Mouse (Mus musculus): ENCODE measurements around the gene Cd53. TPM values are rescaled to one million over a fixed set of nuclear protein-coding genes. Genes with fewer than 3 reads are reported as not detected.

The Cd53 gene
- total and polyA plus RNA-seq, 2 experiments from 2014 or later = 6.5 to 7.8 TPM

DNA sequence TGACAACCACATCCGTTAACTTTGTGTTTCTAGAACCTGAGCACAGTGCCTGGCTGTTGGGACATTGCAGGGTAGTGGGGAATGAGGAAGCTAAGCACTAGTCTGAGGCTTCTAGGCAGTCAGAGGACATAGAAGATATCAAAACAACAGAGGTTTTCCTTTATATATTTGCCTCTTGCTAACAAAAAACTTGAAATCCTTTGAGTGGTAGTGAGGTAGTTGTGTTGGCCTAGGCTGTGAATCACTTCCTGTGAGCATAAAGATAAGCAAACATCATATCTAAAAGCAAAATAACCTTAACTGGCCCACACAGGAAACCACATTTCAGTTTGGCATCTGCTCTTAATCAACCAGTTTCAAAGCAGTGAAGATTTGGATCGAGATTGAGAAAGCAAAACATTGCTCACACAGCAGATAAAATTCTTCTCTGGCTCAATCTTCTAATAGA lies 1.5 kb downstream of the Cd53 start:
- H3K9ac ChIP-seq (replicated peaks; ENCODE audit: low read length, poor library complexity, severe bottlenecking) = no peak overlapping the region

DNA sequence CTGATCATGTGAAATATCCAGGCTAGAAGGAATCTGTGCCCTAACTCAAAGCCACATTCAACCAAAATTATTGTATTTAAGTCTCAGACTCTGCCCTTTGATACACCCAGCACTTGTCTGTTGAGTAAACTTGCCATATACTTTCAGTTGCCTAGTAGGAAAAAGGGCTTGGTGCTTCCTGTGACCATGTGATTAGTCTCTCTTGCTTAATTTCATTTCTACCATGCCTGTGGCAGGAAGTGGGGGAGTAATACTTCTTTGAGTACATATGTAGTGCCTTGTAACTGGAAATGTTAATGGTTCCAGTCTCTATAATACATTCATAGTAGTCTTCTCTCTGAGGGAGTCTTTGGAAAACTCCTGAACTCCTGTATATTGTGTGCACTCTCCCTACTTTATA lies 2.0 kb downstream of the Cd53 start:
- Histone ChIP-seq H3K27me3 (ENCODE audit: insufficient read depth, low read length) (no peaks in the 10 kb centered on the region), H3K36me3 (ENCODE audit: insufficient read depth, low read length) (no peaks in the 10 kb centered on the region), H3K4me2 (ENCODE audit: low read depth, low read length, poor library complexity, severe bottlenecking) (no peak overlapping the region), H3K9me3 (ENCODE audit: low read length) (no peaks in the 10 kb centered on the region), H3K4me1 (ENCODE audit: insufficient read depth, low read length) (no peaks in the 10 kb centered on the region), H3K4me3 (ENCODE audit: low read depth, low read length) (no peak overlapping the region), H3K27ac (ENCODE audit: low read depth, low read length) (no peak overlapping the region), H3K9ac (replicated peaks; ENCODE audit: low read length, poor library complexity, severe bottlenecking) (no peak overlapping the region)
- no peak for ATAC-seq (ENCODE audit: low FRiP score)
- no peak for TF ChIP-seq CTCF (IDR thresholded peaks at IDR 0.05)
- no peak for DNase-seq (ENCODE audit: low spot score)

More for the DNA sequence above, 1.5 kb downstream of the Cd53 start:
- TF ChIP-seq CTCF (IDR thresholded peaks at IDR 0.05) = no peak
- H3K27me3 ChIP-seq (ENCODE audit: insufficient read depth, low read length) = no peaks in the 10 kb centered on the region
- no peaks in the 10 kb centered on the region for H3K36me3 ChIP-seq (ENCODE audit: insufficient read depth, low read length)
- H3K4me2 ChIP-seq (ENCODE audit: low read depth, low read length, poor library complexity, severe bottlenecking) = no peak overlapping the region
- WGBS = 62% methylated on average over 2 of the region's 2 CpGs
- DNase-seq (ENCODE audit: low spot score) (no peak), ATAC-seq (ENCODE audit: low FRiP score) (no peak)
- no peaks in the 10 kb centered on the region for H3K9me3 ChIP-seq (ENCODE audit: low read length)
- H3K27ac ChIP-seq (ENCODE audit: low read depth, low read length) = no peak overlapping the region
- H3K4me1 ChIP-seq (ENCODE audit: insufficient read depth, low read length) = no peaks in the 10 kb centered on the region
- H3K4me3 ChIP-seq (ENCODE audit: low read depth, low read length) = no peak overlapping the region

DNA sequence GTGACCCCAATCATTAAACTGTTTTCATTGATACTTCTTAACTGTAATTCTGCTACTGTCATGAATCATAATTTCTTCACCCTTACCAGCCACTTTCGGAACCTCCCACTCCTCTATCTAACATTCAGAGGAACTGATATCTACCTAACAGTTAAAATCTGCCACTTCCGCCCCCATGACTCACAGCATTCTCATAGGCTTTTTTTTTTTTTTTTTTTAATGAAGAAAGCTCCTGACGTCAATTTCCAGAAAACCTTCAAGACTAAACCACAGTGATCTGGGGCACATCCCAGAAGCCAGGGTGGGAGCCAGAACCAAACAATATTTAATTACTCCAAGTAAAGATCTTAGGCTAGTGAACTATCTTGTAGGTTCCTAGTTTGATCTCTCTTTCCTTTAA lies 4.8 kb downstream of the Cd53 start:
- H3K36me3 ChIP-seq (ENCODE audit: insufficient read depth, low read length) = no peaks in the 10 kb centered on the region
- no peak for TF ChIP-seq CTCF (IDR thresholded peaks at IDR 0.05)
- H3K9me3 ChIP-seq (ENCODE audit: low read length) = no peaks in the 10 kb centered on the region
- DNase-seq (ENCODE audit: low spot score) = no peak
- no peak overlapping the region for H3K4me3 ChIP-seq (ENCODE audit: low read depth, low read length)
- H3K27ac ChIP-seq (ENCODE audit: low read depth, low read length) = no peak overlapping the region
- no peak for ATAC-seq (ENCODE audit: low FRiP score)
- H3K9ac ChIP-seq (replicated peaks; ENCODE audit: low read length, poor library complexity, severe bottlenecking) = no peak overlapping the region
- no peak overlapping the region for H3K4me2 ChIP-seq (ENCODE audit: low read depth, low read length, poor library complexity, severe bottlenecking)
- WGBS = 84% methylated on average over 3 of the region's 3 CpGs
- H3K27me3 ChIP-seq (ENCODE audit: insufficient read depth, low read length) = no peaks in the 10 kb centered on the region
- H3K4me1 ChIP-seq (ENCODE audit: insufficient read depth, low read length) = no peaks in the 10 kb centered on the region

DNA sequence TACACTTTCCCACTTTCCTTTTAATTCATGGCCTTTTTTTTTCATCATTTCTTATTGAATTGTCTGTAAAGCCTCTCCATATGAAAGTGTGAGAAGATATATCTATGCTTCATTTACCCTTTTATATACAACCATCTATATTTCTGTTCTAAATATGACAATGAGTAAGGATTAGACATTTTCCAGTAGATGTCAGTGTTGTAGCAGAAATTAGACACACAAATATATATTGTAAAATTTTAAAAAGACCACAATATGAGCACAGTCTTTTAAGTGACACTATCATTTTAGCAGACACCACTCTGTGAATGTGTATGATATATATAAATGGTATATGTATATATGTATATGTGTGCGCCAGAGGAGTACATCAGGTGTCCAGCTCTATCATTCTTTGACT lies 18.1 kb downstream of the Cd53 start:
- Histone ChIP-seq H3K36me3 (ENCODE audit: insufficient read depth, low read length) (no peaks in the 10 kb centered on the region), H3K4me3 (ENCODE audit: low read depth, low read length) (no peak overlapping the region), H3K27me3 (ENCODE audit: insufficient read depth, low read length) (no peaks in the 10 kb centered on the region), H3K27ac (ENCODE audit: low read depth, low read length) (no peak overlapping the region), H3K4me2 (ENCODE audit: low read depth, low read length, poor library complexity, severe bottlenecking) (no peak overlapping the region), H3K9ac (replicated peaks; ENCODE audit: low read length, poor library complexity, severe bottlenecking) (no peak overlapping the region), H3K4me1 (ENCODE audit: insufficient read depth, low read length) (no peaks in the 10 kb centered on the region), H3K9me3 (ENCODE audit: low read length) (no peaks in the 10 kb centered on the region)
- no peak for ATAC-seq (ENCODE audit: low FRiP score)
- no peak for TF ChIP-seq CTCF (IDR thresholded peaks at IDR 0.05)
- DNase-seq (ENCODE audit: low spot score) = no peak
- 83% methylated on average over 1 of the region's 1 CpGs for WGBS

DNA sequence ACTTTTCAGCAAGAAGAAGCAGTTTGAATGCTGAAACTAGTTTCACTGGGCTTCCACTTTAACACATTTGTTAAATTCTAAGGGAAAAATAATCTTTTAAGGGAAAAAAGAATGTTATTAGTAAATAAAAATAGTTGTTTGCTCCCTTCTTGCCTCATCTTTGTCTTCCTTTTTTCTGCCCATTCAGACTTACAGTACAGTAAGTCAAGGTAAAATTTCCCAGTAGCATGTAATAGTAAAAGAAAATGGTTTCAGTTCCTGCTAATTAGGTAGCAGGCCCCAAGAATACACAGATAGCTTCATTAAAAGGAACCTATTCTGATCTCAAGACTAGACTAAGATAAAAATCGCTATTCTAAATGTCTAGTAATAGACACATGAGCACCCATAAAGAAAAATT lies 34.1 kb downstream of the Cd53 start:
- H3K4me3 ChIP-seq (ENCODE audit: low read depth, low read length) = no peak overlapping the region
- H3K9me3 ChIP-seq (ENCODE audit: low read length) = no peaks in the 10 kb centered on the region
- TF ChIP-seq CTCF (IDR thresholded peaks at IDR 0.05) = no peak
- ATAC-seq (ENCODE audit: low FRiP score) (no peak), DNase-seq (ENCODE audit: low spot score) (no peak)
- no peaks in the 10 kb centered on the region for H3K27me3 ChIP-seq (ENCODE audit: insufficient read depth, low read length)
- no peak overlapping the region for H3K9ac ChIP-seq (replicated peaks; ENCODE audit: low read length, poor library complexity, severe bottlenecking)
- H3K4me1 ChIP-seq (ENCODE audit: insufficient read depth, low read length) = no peaks in the 10 kb centered on the region
- no peaks in the 10 kb centered on the region for H3K36me3 ChIP-seq (ENCODE audit: insufficient read depth, low read length)
- no peak overlapping the region for H3K4me2 ChIP-seq (ENCODE audit: low read depth, low read length, poor library complexity, severe bottlenecking)
- H3K27ac ChIP-seq (ENCODE audit: low read depth, low read length) = no peak overlapping the region
- WGBS = 61% methylated on average over 1 of the region's 1 CpGs

DNA sequence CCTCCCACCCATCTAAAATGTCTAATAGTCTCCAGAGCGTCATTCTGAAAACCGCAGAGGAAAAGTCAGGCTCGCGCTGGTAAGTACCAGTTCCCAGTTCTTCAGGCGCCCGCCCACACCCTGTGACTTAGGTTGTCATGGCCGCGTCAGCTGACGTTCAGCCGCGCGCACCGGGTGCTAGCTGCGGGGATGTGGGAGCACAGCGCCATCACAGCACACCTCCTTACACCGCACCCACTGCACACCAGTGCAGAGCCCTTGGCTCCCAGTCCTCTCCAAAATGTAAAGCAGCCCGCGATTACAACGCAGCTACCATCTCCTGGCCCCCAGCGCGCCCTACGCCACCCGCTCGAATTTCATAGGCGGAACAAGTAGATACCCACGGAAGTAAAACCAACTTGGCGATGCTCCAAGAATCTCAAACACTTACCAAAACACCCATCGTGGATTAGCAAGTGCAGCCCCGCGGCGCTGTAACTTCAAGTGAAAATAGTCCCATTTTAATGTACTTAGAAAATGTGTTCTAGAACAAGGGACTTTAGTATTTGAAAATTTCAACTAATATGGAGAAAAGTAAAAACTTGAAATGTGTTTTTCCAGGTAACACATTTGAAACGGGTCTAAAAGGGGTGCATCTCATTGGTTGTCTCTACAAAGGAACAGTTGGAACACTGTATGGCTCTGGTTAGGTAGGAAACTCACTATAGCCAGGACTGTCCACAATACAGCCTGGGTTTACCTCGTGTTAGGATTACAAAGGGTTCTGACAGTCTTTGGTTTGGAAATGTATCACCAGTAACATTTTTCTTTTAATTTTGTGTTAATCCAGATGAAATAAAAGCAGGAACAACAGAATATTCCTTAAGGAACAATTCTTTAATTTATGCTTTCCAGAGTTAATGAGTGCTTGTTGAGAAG lies 67.7 kb downstream of the Cd53 start:
- peak; percentile 61 for TF ChIP-seq CTCF (IDR thresholded peaks at IDR 0.05)
- Histone ChIP-seq H3K36me3 (ENCODE audit: insufficient read depth, low read length) (no peaks in the 10 kb centered on the region), H3K27me3 (ENCODE audit: insufficient read depth, low read length) (no peaks in the 10 kb centered on the region), H3K9me3 (ENCODE audit: low read length) (peaks cover 14% of the 10 kb centered on the region; the same call in 1 of the 2 replicates), H3K9ac (replicated peaks; ENCODE audit: low read length, poor library complexity, severe bottlenecking) (peak overlapping the region; percentile 79), H3K4me1 (ENCODE audit: insufficient read depth, low read length) (no peaks in the 10 kb centered on the region), H3K27ac (ENCODE audit: low read depth, low read length) (peak overlapping the region; percentile 98), H3K4me3 (ENCODE audit: low read depth, low read length) (peak overlapping the region; percentile 55), H3K4me2 (ENCODE audit: low read depth, low read length, poor library complexity, severe bottlenecking) (peak overlapping the region; percentile 52)
- DNase-seq (ENCODE audit: low spot score) (peak; percentile 92), ATAC-seq (ENCODE audit: low FRiP score) (peak; percentile 97)
- WGBS = under 1% methylated on average over 33 of the region's 33 CpGs
